19 mouse cellular contexts compared by ENCODE assay signal in the genomic region with DNA sequence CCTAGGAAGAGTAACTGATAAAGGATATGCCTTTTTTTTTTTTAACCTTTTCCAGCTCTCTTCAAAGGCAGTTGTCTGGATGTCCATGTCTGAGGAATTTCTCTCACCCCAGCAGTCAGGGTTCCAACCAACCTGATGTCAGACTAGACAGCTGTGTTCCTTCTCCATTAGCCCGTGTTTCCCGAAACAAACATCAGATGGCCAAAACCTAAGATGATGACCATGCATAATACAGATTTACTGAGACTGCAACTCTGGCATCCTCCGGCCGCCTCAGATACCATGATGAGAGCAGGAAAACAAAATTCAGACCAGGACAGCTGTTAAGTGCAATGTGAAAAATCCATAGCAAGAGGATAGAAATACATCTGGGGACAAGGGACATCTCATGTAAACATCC.
A peak's percentile ranks its signal among the peaks of the same experiment; 100 is the strongest.
DNase-seq lines count a peak whose midpoint lies in the region; ATAC-seq lines count a peak whose summit lies in the region.
"Had no signal": no experiment of that assay in that cellular context is flagged by ENCODE, and none has a peak within 500 bp of the region (broad histone marks: within the 10 kb centered on the region; RNA-seq: fewer than 3 reads in every experiment).

No protein-coding gene starts in this region.

- no peak for ATAC-seq in heart, embryonic 16.5 days (replicated peaks; ENCODE audit: extremely low read depth, insufficient read depth, low FRiP score)
- no peak for ATAC-seq in limb, embryonic 13.5 days (ENCODE audit: low FRiP score, low read depth)
- no peak for ATAC-seq in embryonic facial prominence, embryonic 15.5 days (ENCODE audit: insufficient number of reproducible peaks, low FRiP score, low TSS enrichment, low read depth)
- ATAC-seq: hindbrain, postnatal 0 days had no signal

- peaks cover 37% of the 10 kb centered on the region for H3K4me1 ChIP-seq in heart, embryonic 16.5 days (ENCODE audit: control insufficient read depth, insufficient read depth, low read length)
- H3K4me1 ChIP-seq in limb, embryonic 13.5 days = peaks cover 30% of the 10 kb centered on the region
- peaks cover 73% of the 10 kb centered on the region for H3K4me1 ChIP-seq in limb, embryonic 10.5 days
- H3K4me1 ChIP-seq in embryonic facial prominence, embryonic 15.5 days = peaks cover 51% of the 10 kb centered on the region

- H3K9ac ChIP-seq in heart, embryonic 16.5 days (ENCODE audit: low read length) = no peak overlapping the region
- no peak overlapping the region for H3K9ac ChIP-seq in limb, embryonic 13.5 days
- H3K9ac ChIP-seq in embryonic facial prominence, embryonic 15.5 days = no peak overlapping the region

- H3K9me3 ChIP-seq in heart, embryonic 16.5 days (replicated peaks; ENCODE audit: control insufficient read depth, low read length) = no peaks in the 10 kb centered on the region
- no peaks in the 10 kb centered on the region for H3K9me3 ChIP-seq in limb, embryonic 13.5 days
- H3K9me3 ChIP-seq in limb, embryonic 10.5 days (replicated peaks) = no peaks in the 10 kb centered on the region
- no peaks in the 10 kb centered on the region for H3K9me3 ChIP-seq in embryonic facial prominence, embryonic 15.5 days (replicated peaks)
- H3K9me3 ChIP-seq: megakaryocyte, embryonic 14.5 days had no signal

- 0 out of 2 replicates have a peak overlapping the region, but pooled peaks have one; percentile 34 for H3K27ac ChIP-seq in heart, embryonic 16.5 days (ENCODE audit: low read length)
- H3K27ac ChIP-seq in limb, embryonic 13.5 days = peak overlapping the region; percentile 52; the same call in 1 of the 2 replicates
- H3K27ac ChIP-seq in limb, embryonic 10.5 days = no peak overlapping the region
- H3K27ac ChIP-seq in embryonic facial prominence, embryonic 15.5 days (replicated peaks) = 0 out of 2 replicates have a peak overlapping the region, but pooled peaks have one; percentile 17
- H3K27ac ChIP-seq: hindbrain, postnatal 0 days had no signal

- no peaks in the 10 kb centered on the region for H3K36me3 ChIP-seq in heart, embryonic 16.5 days (ENCODE audit: control insufficient read depth, insufficient read depth)
- no peaks in the 10 kb centered on the region for H3K36me3 ChIP-seq in limb, embryonic 13.5 days
- H3K36me3 ChIP-seq in limb, embryonic 10.5 days = no peaks in the 10 kb centered on the region
- H3K36me3 ChIP-seq in embryonic facial prominence, embryonic 15.5 days = no peaks in the 10 kb centered on the region

- WGBS in heart, embryonic 16.5 days = 70% methylated on average over 4 of the region's 4 CpGs
- WGBS in limb, embryonic 13.5 days = 76% methylated on average over 4 of the region's 4 CpGs
- 75% methylated on average over 4 of the region's 4 CpGs for WGBS in limb, embryonic 10.5 days
- WGBS in embryonic facial prominence, embryonic 15.5 days = 57% methylated on average over 4 of the region's 4 CpGs

- no peak for DNase-seq in heart, adult 8-10 months (ENCODE audit: low spot score)
- no peak for DNase-seq in limb, embryonic 10.5 days (ENCODE audit: low spot score)
- DNase-seq in mesoderm, embryonic 11.5 days (ENCODE audit: low read depth, low spot score) = peak; percentile 31
- DNase-seq in gastrocnemius, adult 18-20 months (ENCODE audit: low spot score) = no peak
- DNase-seq: adrenal gland, postnatal 36 days; cerebellum, adult 11-12 months; cerebellum, postnatal 14 days; embryo, embryonic 11 days; gastrocnemius, postnatal 25 days; heart, postnatal 4 days; layer of hippocampus, postnatal 36 days; lung, postnatal 14 days; right cerebral cortex, postnatal 25 days had no signal

- no peaks in the 10 kb centered on the region for H3K27me3 ChIP-seq in heart, embryonic 16.5 days (ENCODE audit: control insufficient read depth, insufficient read depth, low read length)
- no peaks in the 10 kb centered on the region for H3K27me3 ChIP-seq in limb, embryonic 13.5 days
- H3K27me3 ChIP-seq in limb, embryonic 10.5 days (ENCODE audit: low read depth, poor library complexity, severe bottlenecking) = no peaks in the 10 kb centered on the region
- H3K27me3 ChIP-seq in embryonic facial prominence, embryonic 15.5 days = no peaks in the 10 kb centered on the region

- no peak overlapping the region for H3K4me3 ChIP-seq in heart, embryonic 16.5 days (ENCODE audit: low read length)
- no peak overlapping the region for H3K4me3 ChIP-seq in limb, embryonic 13.5 days
- no peak overlapping the region for H3K4me3 ChIP-seq in limb, embryonic 10.5 days
- H3K4me3 ChIP-seq in embryonic facial prominence, embryonic 15.5 days (replicated peaks) = no peak overlapping the region
- H3K4me3 ChIP-seq: megakaryocyte, embryonic 14.5 days had no signal

- no peak overlapping the region for H3K4me2 ChIP-seq in heart, embryonic 16.5 days (ENCODE audit: low read depth, low read length)
- no peak overlapping the region for H3K4me2 ChIP-seq in limb, embryonic 13.5 days (replicated peaks)
- H3K4me2 ChIP-seq in embryonic facial prominence, embryonic 15.5 days (replicated peaks) = no peak overlapping the region
- H3K4me2 ChIP-seq: heart, embryonic 11.5 days had no signal
